Mouse (Mus musculus) cerebellum, adult 2 months (tissue): Measurements from ENCODE around the gene Nt5c1a. TPM values are rescaled to one million over a fixed set of nuclear protein-coding genes. Genes with fewer than 3 reads are reported as not detected.
A peak's percentile ranks its signal among the peaks of the same experiment; 100 is the strongest.

ENCODE experiments used
- DNase-seq, 2 experiments: peaks; one replicate each; pipeline ENCODE4 v3.0.0; 2021
- H3K27ac ChIP-seq: fragments of 200-500 bp; 2 replicates; pipeline ENCODE4 v1.5.1; 2012; ENCODE audit warnings: low read length, control low read depth, inconsistent platforms; ENCODE audit not compliant: insufficient read depth
- H3K27me3 ChIP-seq: fragments of 200-500 bp; 2 replicates; pipeline ENCODE4 v1.6.1; 2012; ENCODE audit warnings: inconsistent platforms, mild to moderate bottlenecking, low read length, moderate library complexity; ENCODE audit not compliant: control insufficient read depth, insufficient read depth
- H3K4me1 ChIP-seq: fragments of 200-500 bp; 2 replicates; pipeline ENCODE4 v1.6.1; 2011; ENCODE audit warnings: low read length; ENCODE audit not compliant: control insufficient read depth, insufficient read depth
- H3K4me3 ChIP-seq: fragments of 200-500 bp; replicated peaks from 2 replicates; pipeline ENCODE3; 2011; ENCODE audit warnings: mild to moderate bottlenecking, low read depth, low read length, control low read depth; ENCODE audit not compliant: insufficient read depth
- CTCF ChIP-seq: fragments of 200-500 bp; IDR thresholded peaks from 2 replicates; pipeline ENCODE4 v1.5.1; 2011; ENCODE audit warnings: low read depth, mild to moderate bottlenecking, control low read depth, low read length, moderate library complexity, borderline replicate concordance; ENCODE audit not compliant: insufficient read depth
- POLR2A ChIP-seq: fragments of 200-500 bp; IDR thresholded peaks from 2 replicates; pipeline ENCODE4 v1.6.1; 2011; ENCODE audit warnings: low read length, control low read depth, borderline replicate concordance; ENCODE audit not compliant: insufficient read depth
- WGBS: fragments of 180-500 bp; shearing (Covaris S2); methylation state at CpG from one replicate; pipeline ENCODE4 v1.1.7; 2018; 5-methylcytosine and 5-hydroxymethylcytosine counted together
- polyA plus RNA-seq: library from polyadenylated mRNA; depleted of rRNA; stranded (reverse); fragments of >200 nt; gene quantifications from 2 replicates; pipeline ENCODE4 v1.2.3, GENCODE M21; 2012

Nt5c1a gene
- polyA plus RNA-seq, 1 experiment, result 9.8 TPM

GRCm38 (mm10) chr4:123193791-123194190, 7.5 kb upstream of the Nt5c1a start:
- no peak for DNase-seq
- no peaks in the 10 kb centered on the region for H3K4me1 ChIP-seq
- H3K27me3 ChIP-seq, result no peaks in the 10 kb centered on the region
- H3K4me3 ChIP-seq, result no peak overlapping the region
- no peak overlapping the region for H3K27ac ChIP-seq
- TF ChIP-seq POLR2A, result no peak
- TF ChIP-seq CTCF, result no peak
- WGBS, result 89% methylated on average over 11 of the region's 11 CpGs

GRCm38 (mm10) chr4:123196695-123197094, 4.6 kb upstream of the Nt5c1a start:
- Histone ChIP-seq H3K27me3 (no peaks in the 10 kb centered on the region), H3K4me1 (peaks cover 3% of the 10 kb centered on the region; the same call in 1 of the 2 replicates), H3K27ac (no peak overlapping the region), H3K4me3 (no peak overlapping the region)
- WGBS, result 61% methylated on average over 6 of the region's 6 CpGs
- no peak for DNase-seq
- no peak for TF ChIP-seq POLR2A
- TF ChIP-seq CTCF, result no peak

- under 1% methylated on average over 15 of the region's 15 CpGs for WGBS
- peak overlapping the region; percentile 77 for H3K4me3 ChIP-seq
- DNase-seq, result peak; percentile 79 to 84
- no peaks in the 10 kb centered on the region for H3K27me3 ChIP-seq
- peak overlapping the region; percentile 69 for H3K27ac ChIP-seq
- TF ChIP-seq POLR2A (peak; percentile 49; the same call in 1 of the 2 replicates), CTCF (peak; percentile 80)
- H3K4me1 ChIP-seq, result peaks cover 8% of the 10 kb centered on the region
These were observed 526 bp upstream of the Nt5c1a start for GRCm38 (mm10) chr4:123200771-123201185.

- H3K4me1 ChIP-seq, result peaks cover 8% of the 10 kb centered on the region
- TF ChIP-seq POLR2A (no peak), CTCF (no peak)
- H3K27ac ChIP-seq, result peak overlapping the region; percentile 90; the same call in 1 of the 2 replicates
- H3K27me3 ChIP-seq, result no peaks in the 10 kb centered on the region
- WGBS, result 17% methylated on average over 8 of the region's 8 CpGs
- no peak for DNase-seq
- H3K4me3 ChIP-seq, result peak overlapping the region; percentile 77
These were observed 753 bp downstream of the Nt5c1a start for GRCm38 (mm10) chr4:123202094-123202420.

GRCm38 (mm10) chr4:123207337-123207736, 6.0 kb downstream of the Nt5c1a start:
- Histone ChIP-seq H3K4me1 (peaks cover 6% of the 10 kb centered on the region; the same call in 1 of the 2 replicates), H3K27ac (no peak overlapping the region), H3K27me3 (no peaks in the 10 kb centered on the region), H3K4me3 (no peak overlapping the region)
- DNase-seq, result no peak
- WGBS, result 80% methylated on average over 5 of the region's 5 CpGs
- TF ChIP-seq POLR2A, result no peak
- no peak for TF ChIP-seq CTCF

- no peak overlapping the region for H3K27ac ChIP-seq
- WGBS, result 67% methylated on average over 8 of the region's 8 CpGs
- no peaks in the 10 kb centered on the region for H3K27me3 ChIP-seq
- TF ChIP-seq CTCF, result no peak
- TF ChIP-seq POLR2A, result no peak
- no peak overlapping the region for H3K4me3 ChIP-seq
- DNase-seq, result no peak
- no peaks in the 10 kb centered on the region for H3K4me1 ChIP-seq
These were observed 9.7 kb downstream of the Nt5c1a start for GRCm38 (mm10) chr4:123210996-123211395.

GRCm38 (mm10) chr4:123211453-123211852, 10.1 kb downstream of the Nt5c1a start:
- no peak for DNase-seq
- H3K4me3 ChIP-seq, result no peak overlapping the region
- H3K27ac ChIP-seq, result no peak overlapping the region
- no peaks in the 10 kb centered on the region for H3K27me3 ChIP-seq
- no peaks in the 10 kb centered on the region for H3K4me1 ChIP-seq
- WGBS, result 63% methylated on average over 5 of the region's 5 CpGs
- no peak for TF ChIP-seq POLR2A
- TF ChIP-seq CTCF, result no peak

GRCm38 (mm10) chr4:123212330-123212729, 11.0 kb downstream of the Nt5c1a start:
- Histone ChIP-seq H3K4me3 (no peak overlapping the region), H3K27ac (no peak overlapping the region), H3K4me1 (no peaks in the 10 kb centered on the region), H3K27me3 (no peaks in the 10 kb centered on the region)
- WGBS, result 53% methylated on average over 2 of the region's 2 CpGs
- TF ChIP-seq CTCF, result no peak
- no peak for TF ChIP-seq POLR2A
- no peak for DNase-seq
